Mouse (Mus musculus) bone marrow, adult 2 months (tissue): ENCODE results near the gene Adssl1.

Source experiments
- CTCF ChIP-seq: fragments of 200-500 bp; IDR thresholded peaks from 2 replicates; pipeline ENCODE4 v1.5.1; 2011; ENCODE audit warnings: low read length, control low read depth; ENCODE audit not compliant: control insufficient read depth, insufficient read depth
- POLR2A ChIP-seq: fragments of 200-500 bp; IDR thresholded peaks from 2 replicates; pipeline ENCODE4 v1.6.1; 2011; ENCODE audit warnings: low read depth, mild to moderate bottlenecking, control low read depth, low read length, borderline replicate concordance; ENCODE audit not compliant: control insufficient read depth

DNA sequence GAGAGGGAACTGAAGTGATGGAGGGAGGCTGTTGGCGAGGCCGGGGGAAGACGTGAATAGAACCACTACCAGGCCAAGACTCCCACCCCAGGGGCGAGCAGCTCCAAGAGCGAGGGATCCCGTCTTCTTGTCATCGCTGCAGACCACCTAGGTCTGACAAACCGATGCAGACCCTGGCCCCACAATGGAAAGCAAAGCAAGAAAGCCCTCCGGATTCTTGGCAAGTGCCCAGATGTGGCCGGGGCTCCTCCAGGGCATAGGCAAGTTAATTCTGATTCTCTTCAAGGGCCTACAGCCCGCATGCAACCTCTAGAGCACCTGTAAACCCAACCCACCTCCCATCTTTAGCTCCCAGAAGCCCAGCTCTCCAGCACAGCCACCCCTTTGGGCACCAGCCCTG, 43.5 kb downstream of the Adssl1 start:
- no peak for TF ChIP-seq POLR2A
- no peak for TF ChIP-seq CTCF
